Mouse (Mus musculus): ENCODE measurements around the gene Baiap2. TPM values are rescaled to one million over a fixed set of nuclear protein-coding genes. Genes with fewer than 3 reads are reported as not detected.
A peak's percentile ranks its signal among the peaks of the same experiment; 100 is the strongest.

Gene Baiap2
- polyA plus RNA-seq, 1 experiment from 2014 or later, result 7.0 TPM

DNA sequence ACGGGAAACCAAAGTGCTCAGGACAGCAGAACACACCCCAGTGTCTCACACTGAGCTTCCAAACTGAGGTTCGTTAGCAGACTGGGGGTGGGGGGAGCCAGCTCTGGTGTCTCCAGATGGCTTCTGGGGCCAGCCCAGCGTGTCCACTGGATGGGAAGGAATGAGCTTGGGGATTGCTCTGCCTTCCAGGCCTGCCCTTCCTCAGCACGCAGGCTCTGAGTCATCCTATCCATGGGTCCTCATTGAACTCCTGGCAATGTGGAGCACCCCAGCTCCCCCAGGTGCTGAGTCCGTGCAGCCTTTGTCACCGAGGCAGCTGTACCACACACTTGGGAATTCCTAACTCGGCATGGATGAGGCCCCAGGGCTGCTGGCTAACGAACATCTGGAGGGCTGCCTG, 79.7 kb downstream of the Baiap2 start:
- no peaks in the 10 kb centered on the region for H3K9me3 ChIP-seq (replicated peaks)
- H3K27ac ChIP-seq, result no peak overlapping the region
- H3K4me3 ChIP-seq, result no peak overlapping the region
- H3K9ac ChIP-seq, result no peak overlapping the region
- 71% methylated on average over 8 of the region's 8 CpGs for WGBS (ENCODE audit: insufficient replicate concordance)
- H3K27me3 ChIP-seq (replicated peaks), result peaks cover 5% of the 10 kb centered on the region
- no peak for ATAC-seq
- no peaks in the 10 kb centered on the region for H3K36me3 ChIP-seq
- H3K4me2 ChIP-seq, result no peak overlapping the region
- 0 out of 2 replicates have a peak, but pooled peaks cover 3% of the 10 kb centered on the region for H3K4me1 ChIP-seq

GRCm38 (mm10) chr11:120022841-120023240, 80.3 kb downstream of the Baiap2 start:
- Histone ChIP-seq H3K4me2 (no peak overlapping the region), H3K4me1 (0 out of 2 replicates have a peak, but pooled peaks cover 3% of the 10 kb centered on the region), H3K4me3 (no peak overlapping the region), H3K27ac (no peak overlapping the region), H3K27me3 (replicated peaks) (peaks cover 5% of the 10 kb centered on the region), H3K9me3 (replicated peaks) (no peaks in the 10 kb centered on the region), H3K36me3 (no peaks in the 10 kb centered on the region), H3K9ac (no peak overlapping the region; the same call in 1 of the 2 replicates)
- WGBS (ENCODE audit: insufficient replicate concordance), result 72% methylated on average over 12 of the region's 12 CpGs
- ATAC-seq, result no peak

DNA sequence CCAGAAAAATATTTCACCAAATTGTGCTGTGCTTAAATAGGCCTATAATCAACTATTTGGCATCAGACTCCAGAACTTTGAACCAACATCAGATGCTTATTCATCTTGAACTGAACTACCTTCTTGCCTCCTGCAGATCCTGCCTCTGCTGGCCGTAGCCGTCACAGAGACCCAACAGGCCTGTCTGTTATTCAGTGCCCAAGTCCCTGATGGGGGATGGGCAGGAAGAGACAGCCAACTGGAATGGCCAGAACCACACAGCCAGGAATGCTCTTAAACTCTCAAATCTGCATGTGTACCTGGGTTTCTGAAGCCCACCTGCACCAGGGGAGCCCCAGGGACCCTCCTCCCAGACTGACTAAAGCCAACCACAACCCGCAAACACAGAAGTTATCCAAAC, 84.4 kb downstream of the Baiap2 start:
- H3K9me3 ChIP-seq (replicated peaks), result no peaks in the 10 kb centered on the region
- H3K4me2 ChIP-seq, result no peak overlapping the region
- no peak for ATAC-seq
- H3K4me3 ChIP-seq, result no peak overlapping the region
- peaks cover 17% of the 10 kb centered on the region; the same call in 1 of the 2 replicates for H3K4me1 ChIP-seq
- no peak overlapping the region for H3K27ac ChIP-seq
- no peak overlapping the region for H3K9ac ChIP-seq
- no peaks in the 10 kb centered on the region for H3K36me3 ChIP-seq
- 85% methylated on average over 3 of the region's 3 CpGs for WGBS (ENCODE audit: insufficient replicate concordance)
- peaks cover 5% of the 10 kb centered on the region for H3K27me3 ChIP-seq (replicated peaks)

GRCm38 (mm10) chr11:120028319-120029092, 85.9 kb downstream of the Baiap2 start:
- H3K27ac ChIP-seq, result no peak overlapping the region
- H3K4me3 ChIP-seq, result no peak overlapping the region
- no peaks in the 10 kb centered on the region for H3K27me3 ChIP-seq (replicated peaks)
- no peak overlapping the region for H3K9ac ChIP-seq
- ATAC-seq, result 0 out of 2 replicates have a peak, but pooled peaks have one; percentile 32
- no peaks in the 10 kb centered on the region for H3K36me3 ChIP-seq
- no peak overlapping the region for H3K4me2 ChIP-seq
- WGBS (ENCODE audit: insufficient replicate concordance), result 66% methylated on average over 18 of the region's 18 CpGs
- peaks cover 14% of the 10 kb centered on the region; the same call in 1 of the 2 replicates for H3K4me1 ChIP-seq
- no peaks in the 10 kb centered on the region for H3K9me3 ChIP-seq (replicated peaks)

GRCm38 (mm10) chr11:120029431-120030144, 87.0 kb downstream of the Baiap2 start:
- H3K4me1 ChIP-seq, result peaks cover 14% of the 10 kb centered on the region; the same call in 1 of the 2 replicates
- no peaks in the 10 kb centered on the region for H3K36me3 ChIP-seq
- no peaks in the 10 kb centered on the region for H3K9me3 ChIP-seq (replicated peaks)
- H3K4me2 ChIP-seq, result no peak overlapping the region
- no peak overlapping the region for H3K9ac ChIP-seq
- H3K27me3 ChIP-seq (replicated peaks), result no peaks in the 10 kb centered on the region
- H3K4me3 ChIP-seq, result no peak overlapping the region
- 57% methylated on average over 9 of the region's 9 CpGs for WGBS (ENCODE audit: insufficient replicate concordance)
- H3K27ac ChIP-seq, result no peak overlapping the region
- ATAC-seq, result no peak

- ATAC-seq, result no peak; the same call in 1 of the 2 replicates
- H3K36me3 ChIP-seq, result no peaks in the 10 kb centered on the region
- WGBS (ENCODE audit: insufficient replicate concordance), result 31% methylated on average over 10 of the region's 10 CpGs
Measured at GRCm38 (mm10) chr11:120030145-120030901, 87.8 kb downstream of the Baiap2 start.

GRCm38 (mm10) chr11:120032052-120032451, 89.5 kb downstream of the Baiap2 start:
- no peak overlapping the region for H3K9ac ChIP-seq
- peaks cover 14% of the 10 kb centered on the region; the same call in 1 of the 2 replicates for H3K4me1 ChIP-seq
- ATAC-seq, result no peak
- no peaks in the 10 kb centered on the region for H3K27me3 ChIP-seq (replicated peaks)
- WGBS (ENCODE audit: insufficient replicate concordance), result 59% methylated on average over 8 of the region's 8 CpGs
- H3K4me2 ChIP-seq, result no peak overlapping the region
- no peak overlapping the region for H3K4me3 ChIP-seq
- H3K27ac ChIP-seq, result no peak overlapping the region
- no peaks in the 10 kb centered on the region for H3K9me3 ChIP-seq (replicated peaks)
- H3K36me3 ChIP-seq, result no peaks in the 10 kb centered on the region

More at GRCm38 (mm10) chr11:120030145-120030901, 87.8 kb downstream of the Baiap2 start:
- Histone ChIP-seq H3K27me3 (replicated peaks) (no peaks in the 10 kb centered on the region), H3K9ac (no peak overlapping the region), H3K9me3 (replicated peaks) (no peaks in the 10 kb centered on the region), H3K4me3 (no peak overlapping the region), H3K4me1 (peaks cover 14% of the 10 kb centered on the region; the same call in 1 of the 2 replicates), H3K27ac (no peak overlapping the region), H3K4me2 (no peak overlapping the region)

- no peaks in the 10 kb centered on the region for H3K36me3 ChIP-seq
- no peaks in the 10 kb centered on the region for H3K9me3 ChIP-seq (replicated peaks)
- ATAC-seq, result no peak
- H3K9ac ChIP-seq, result no peak overlapping the region
- no peak overlapping the region for H3K4me2 ChIP-seq
- H3K27me3 ChIP-seq (replicated peaks), result no peaks in the 10 kb centered on the region
- WGBS (ENCODE audit: insufficient replicate concordance), result 64% methylated on average over 3 of the region's 3 CpGs
- H3K27ac ChIP-seq, result no peak overlapping the region
- peaks cover 14% of the 10 kb centered on the region; the same call in 1 of the 2 replicates for H3K4me1 ChIP-seq
- H3K4me3 ChIP-seq, result no peak overlapping the region
Measured at GRCm38 (mm10) chr11:120033473-120033872, 90.9 kb downstream of the Baiap2 start.

GRCm38 (mm10) chr11:120034306-120034705, 91.7 kb downstream of the Baiap2 start:
- H3K9me3 ChIP-seq (replicated peaks), result no peaks in the 10 kb centered on the region
- peaks cover 14% of the 10 kb centered on the region; the same call in 1 of the 2 replicates for H3K4me1 ChIP-seq
- no peak overlapping the region for H3K4me2 ChIP-seq
- no peak overlapping the region for H3K4me3 ChIP-seq
- H3K9ac ChIP-seq, result no peak overlapping the region
- WGBS (ENCODE audit: insufficient replicate concordance), result 32% methylated on average over 3 of the region's 3 CpGs
- ATAC-seq, result no peak
- no peak overlapping the region for H3K27ac ChIP-seq
- H3K27me3 ChIP-seq (replicated peaks), result no peaks in the 10 kb centered on the region; the same call in 1 of the 2 replicates
- no peaks in the 10 kb centered on the region for H3K36me3 ChIP-seq

GRCm38 (mm10) chr11:120034762-120035161, 92.2 kb downstream of the Baiap2 start:
- no peaks in the 10 kb centered on the region for H3K9me3 ChIP-seq (replicated peaks)
- no peak overlapping the region for H3K4me3 ChIP-seq
- no peak overlapping the region for H3K4me2 ChIP-seq
- no peaks in the 10 kb centered on the region for H3K36me3 ChIP-seq
- no peak overlapping the region for H3K27ac ChIP-seq
- ATAC-seq, result no peak
- 36% methylated on average over 5 of the region's 5 CpGs for WGBS (ENCODE audit: insufficient replicate concordance)
- no peak overlapping the region for H3K9ac ChIP-seq
- H3K4me1 ChIP-seq, result peaks cover 14% of the 10 kb centered on the region; the same call in 1 of the 2 replicates
- no peaks in the 10 kb centered on the region; the same call in 1 of the 2 replicates for H3K27me3 ChIP-seq (replicated peaks)

- Histone ChIP-seq H3K36me3 (no peaks in the 10 kb centered on the region), H3K4me2 (no peak overlapping the region), H3K27ac (0 out of 2 replicates have a peak overlapping the region, but pooled peaks have one; percentile 43), H3K9me3 (replicated peaks) (no peaks in the 10 kb centered on the region), H3K4me1 (peaks cover 22% of the 10 kb centered on the region), H3K27me3 (replicated peaks) (peaks cover 3% of the 10 kb centered on the region; the same call in 1 of the 2 replicates), H3K4me3 (no peak overlapping the region), H3K9ac (no peak overlapping the region)
- WGBS (ENCODE audit: insufficient replicate concordance), result 19% methylated on average over 4 of the region's 4 CpGs
- ATAC-seq, result no peak
Measured at GRCm38 (mm10) chr11:120039581-120039980, 97.0 kb downstream of the Baiap2 start.

Measured in liver, embryonic 12.5 days (tissue).